Mouse (Mus musculus) heart, postnatal 0 days (tissue): ENCODE data around the gene Kif20b.

Experiments
- CTCF ChIP-seq: IDR thresholded peaks from 2 replicates; pipeline ENCODE4 v1.5.1; 2016; ENCODE audit warnings: antibody characterized with exemption, control low read depth, low read depth
- EP300 ChIP-seq: IDR thresholded peaks from 2 replicates; pipeline ENCODE4 v1.6.1; 2016; ENCODE audit warnings: antibody characterized with exemption, low read depth

- TF ChIP-seq CTCF (peak; percentile 20; the same call in 1 of the 2 replicates), EP300 (no peak)
Measured at GRCm38 (mm10) chr19:34921253-34921651, 909 bp upstream of the Kif20b start.
